Mouse (Mus musculus) forebrain, embryonic 15.5 days (tissue): Measurements from ENCODE around the gene Cntnap5a. TPM values are rescaled to one million over a fixed set of nuclear protein-coding genes. Genes with fewer than 3 reads are reported as not detected.
A peak's percentile ranks its signal among the peaks of the same experiment; 100 is the strongest.

ENCODE experiments used
- ATAC-seq: fragments of 200-750 bp; cut with Nextera tagmentation; replicated peaks from 2 replicates; pipeline ENCODE4 v1.8.0; 2017; ENCODE audit warnings: mild to moderate bottlenecking, moderate TSS enrichment, moderate library complexity
- H3K27ac ChIP-seq: fragments of 300-500 bp; sonication (generic); replicated peaks from 2 replicates; pipeline ENCODE4 v1.5.1; 2015; ENCODE audit warnings: mild to moderate bottlenecking, inconsistent platforms
- H3K27me3 ChIP-seq: fragments of 300-500 bp; sonication (generic); 2 replicates; pipeline ENCODE4 v1.6.1; 2015; ENCODE audit warnings: inconsistent platforms
- H3K36me3 ChIP-seq: fragments of 300-500 bp; sonication (generic); 2 replicates; pipeline ENCODE4 v1.6.1; 2015; ENCODE audit warnings: mild to moderate bottlenecking, inconsistent platforms
- H3K4me1 ChIP-seq: fragments of 300-500 bp; sonication (generic); 2 replicates; pipeline ENCODE4 v1.6.1; 2015; ENCODE audit warnings: inconsistent platforms
- H3K4me2 ChIP-seq: fragments of 300-500 bp; sonication (generic); replicated peaks from 2 replicates; pipeline ENCODE4 v1.6.1; 2015; ENCODE audit warnings: mild to moderate bottlenecking, inconsistent platforms
- H3K4me3 ChIP-seq: fragments of 300-500 bp; sonication (generic); 2 replicates; pipeline ENCODE4 v1.5.1; 2015; ENCODE audit warnings: mild to moderate bottlenecking, inconsistent platforms
- H3K9ac ChIP-seq: fragments of 300-500 bp; sonication (generic); replicated peaks from 2 replicates; pipeline ENCODE4 v1.6.1; 2015; ENCODE audit warnings: mild to moderate bottlenecking, inconsistent platforms
- H3K9me3 ChIP-seq: fragments of 300-500 bp; sonication (generic); 2 replicates; pipeline ENCODE4 v1.6.1; 2016; ENCODE audit warnings: inconsistent platforms
- WGBS: fragments of 180-500 bp; shearing (Covaris S2); methylation state at CpG from one replicate; pipeline ENCODE4 v1.1.7; 2015; ENCODE audit warnings: mixed read lengths; 5-methylcytosine and 5-hydroxymethylcytosine counted together
- polyA plus RNA-seq: library from polyadenylated mRNA; unstranded; fragments of >200 nt; fragmentation: Nextera tagmentation; extraction: Ambion mirVana; gene quantifications from 2 replicates; pipeline ENCODE4 v1.2.1, GENCODE M21; 2015

The Cntnap5a gene
- 0.79 and 0.98 TPM in 2 replicates for polyA plus RNA-seq

DNA sequence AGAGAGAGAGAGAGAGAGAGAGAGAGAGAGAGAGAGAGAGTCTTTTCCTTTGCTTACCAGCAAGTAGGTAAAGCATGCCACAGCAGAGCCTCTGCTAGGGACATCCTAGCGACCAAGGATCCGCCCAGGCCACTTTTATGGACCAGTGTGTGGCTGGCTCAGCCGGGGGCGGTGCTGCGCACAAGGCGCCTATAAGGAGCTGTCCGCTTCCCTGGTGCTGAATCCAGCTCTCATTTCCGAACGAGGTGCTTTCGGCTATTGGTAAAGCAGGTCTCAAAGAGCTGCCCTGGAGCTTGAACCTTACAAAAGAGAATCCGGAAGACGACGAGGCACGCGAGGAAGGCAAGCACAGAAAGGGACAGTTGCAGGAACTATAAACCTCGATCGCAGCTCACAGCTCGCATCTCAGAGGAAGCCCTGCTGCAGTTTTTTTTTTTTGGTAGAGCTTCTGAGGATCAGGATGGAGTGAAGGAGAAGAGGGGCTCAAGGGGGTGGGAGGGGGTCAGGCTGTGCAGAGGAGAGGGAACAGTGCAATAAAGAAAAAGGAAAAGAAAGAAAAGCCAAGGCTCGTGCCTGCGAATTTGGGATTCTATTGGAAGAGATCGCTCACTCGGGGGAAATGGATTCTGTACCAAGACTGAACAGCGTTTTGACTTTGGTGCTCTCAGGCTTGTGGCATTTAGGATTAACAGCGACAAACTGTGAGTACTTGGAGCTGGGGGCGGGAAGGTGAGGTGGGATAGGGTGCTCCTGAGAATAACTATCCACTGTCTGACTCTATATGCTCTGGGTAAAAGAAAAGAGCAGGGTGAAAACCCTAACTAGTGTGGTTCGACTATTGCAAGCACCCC is at the start of gene Cntnap5a:
Cntnap5a (plus strand) TSS at position 239 of the 851 bp plus-strand sequence.
- peak within 1 kb of the TSS; percentile 47 for H3K4me3 ChIP-seq
- 9% methylated on average over 26 of the region's 26 CpGs for WGBS
- H3K9ac ChIP-seq = peak within 1 kb of the TSS; percentile 62
- no peak within 1 kb of the TSS for H3K27ac ChIP-seq
- peak within 1 kb of the TSS; percentile 61 for H3K4me2 ChIP-seq
- peak; percentile 86 for ATAC-seq
- peaks cover 3% of the 10 kb centered on the region; the same call in 1 of the 2 replicates for H3K4me1 ChIP-seq
- H3K36me3 ChIP-seq = no peaks in the 10 kb centered on the region
- H3K27me3 ChIP-seq = no peaks in the 10 kb centered on the region
- no peaks in the 10 kb centered on the region for H3K9me3 ChIP-seq

DNA sequence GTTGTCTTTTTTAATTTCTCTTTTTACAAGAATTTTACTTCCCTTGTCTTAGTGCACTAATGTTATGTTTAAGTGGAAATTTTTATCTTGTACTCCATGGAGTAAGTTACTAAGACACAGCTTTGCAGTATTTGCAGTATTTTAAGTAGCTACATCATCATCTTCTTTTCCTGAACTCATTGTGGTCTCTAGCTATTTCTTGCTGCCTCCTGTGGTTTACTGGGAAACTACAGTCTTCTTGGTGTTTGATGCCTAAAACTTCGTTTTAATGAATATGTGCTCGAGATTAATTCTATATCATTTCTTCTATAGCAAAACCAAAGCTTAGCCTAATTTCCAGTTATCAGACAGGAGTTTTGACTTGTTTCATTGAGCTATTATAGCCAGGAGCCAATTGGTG is 37.6 kb upstream of the Cntnap5a start:
- no peak for ATAC-seq
- 76% methylated on average over 2 of the region's 2 CpGs for WGBS
- Histone ChIP-seq H3K4me3 (no peak overlapping the region), H3K9ac (no peak overlapping the region), H3K27ac (no peak overlapping the region), H3K4me2 (no peak overlapping the region), H3K9me3 (no peaks in the 10 kb centered on the region), H3K4me1 (no peaks in the 10 kb centered on the region), H3K27me3 (no peaks in the 10 kb centered on the region), H3K36me3 (no peaks in the 10 kb centered on the region)

- Histone ChIP-seq H3K27me3 (no peaks in the 10 kb centered on the region), H3K36me3 (no peaks in the 10 kb centered on the region)
- ATAC-seq = peak; percentile 87
Observed at GRCm38 (mm10) chr1:115658343-115659064, 26.1 kb upstream of the Cntnap5a start.

DNA sequence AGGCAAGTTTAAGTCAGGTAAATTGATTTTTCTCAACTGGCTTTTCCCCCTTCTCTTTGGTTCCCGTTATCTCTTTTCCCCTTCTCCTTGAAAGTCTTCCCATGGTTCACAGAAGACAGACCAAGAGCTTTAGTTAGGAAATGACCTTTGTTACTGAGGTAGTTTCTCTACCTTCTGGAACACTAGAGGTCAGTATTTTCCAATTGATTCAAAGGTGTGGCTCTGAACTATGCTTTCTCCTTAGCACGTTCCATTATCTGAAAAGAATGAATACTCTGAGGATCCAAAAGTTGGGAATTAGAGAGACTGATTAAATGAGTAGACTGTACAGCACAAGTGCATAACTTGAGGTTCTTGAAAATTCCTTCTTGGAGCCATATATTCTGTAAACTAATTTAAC is 1.9 kb downstream of the Cntnap5a start:
- Histone ChIP-seq H3K4me2 (no peak overlapping the region), H3K36me3 (no peaks in the 10 kb centered on the region), H3K4me3 (0 out of 2 replicates have a peak overlapping the region, but pooled peaks have one; percentile 4), H3K4me1 (peaks cover 3% of the 10 kb centered on the region; the same call in 1 of the 2 replicates), H3K9me3 (no peaks in the 10 kb centered on the region), H3K9ac (no peak overlapping the region), H3K27ac (no peak overlapping the region), H3K27me3 (no peaks in the 10 kb centered on the region)
- 0 out of 2 replicates have a peak, but pooled peaks have one; percentile 23 for ATAC-seq
- WGBS = 18% methylated on average over 2 of the region's 2 CpGs

More at GRCm38 (mm10) chr1:115658343-115659064, 26.1 kb upstream of the Cntnap5a start:
- Histone ChIP-seq H3K27ac (no peak overlapping the region), H3K4me3 (no peak overlapping the region), H3K9ac (no peak overlapping the region), H3K9me3 (no peaks in the 10 kb centered on the region), H3K4me2 (no peak overlapping the region), H3K4me1 (no peaks in the 10 kb centered on the region)
- 58% methylated on average over 5 of the region's 5 CpGs for WGBS

DNA sequence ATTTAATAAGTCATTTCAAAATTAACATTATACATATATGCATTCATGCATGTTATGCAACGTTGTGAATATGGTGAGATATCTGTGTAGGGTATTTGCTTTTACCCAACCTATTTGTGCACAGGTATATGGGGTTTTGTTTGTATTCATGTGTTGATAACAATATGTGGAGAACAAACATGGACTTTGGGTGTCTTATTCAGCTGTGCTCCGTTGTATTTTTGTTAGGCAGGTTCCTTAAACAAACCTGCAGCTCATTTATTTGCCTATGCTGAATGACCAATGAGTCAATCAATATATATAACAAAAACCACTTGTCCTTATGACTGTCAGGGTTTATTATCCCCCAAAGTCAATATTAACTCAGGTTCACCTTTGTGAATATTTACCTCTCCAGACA is 15.2 kb downstream of the Cntnap5a start:
- H3K4me2 ChIP-seq = no peak overlapping the region
- 75% methylated on average over 2 of the region's 2 CpGs for WGBS
- H3K36me3 ChIP-seq = no peaks in the 10 kb centered on the region
- H3K4me1 ChIP-seq = no peaks in the 10 kb centered on the region
- no peak for ATAC-seq
- no peaks in the 10 kb centered on the region for H3K9me3 ChIP-seq
- H3K27me3 ChIP-seq = no peaks in the 10 kb centered on the region
- H3K27ac ChIP-seq = no peak overlapping the region
- no peak overlapping the region for H3K4me3 ChIP-seq
- no peak overlapping the region for H3K9ac ChIP-seq

GRCm38 (mm10) chr1:115742556-115742955 is 58.0 kb downstream of the Cntnap5a start:
- H3K4me1 ChIP-seq = no peaks in the 10 kb centered on the region

DNA sequence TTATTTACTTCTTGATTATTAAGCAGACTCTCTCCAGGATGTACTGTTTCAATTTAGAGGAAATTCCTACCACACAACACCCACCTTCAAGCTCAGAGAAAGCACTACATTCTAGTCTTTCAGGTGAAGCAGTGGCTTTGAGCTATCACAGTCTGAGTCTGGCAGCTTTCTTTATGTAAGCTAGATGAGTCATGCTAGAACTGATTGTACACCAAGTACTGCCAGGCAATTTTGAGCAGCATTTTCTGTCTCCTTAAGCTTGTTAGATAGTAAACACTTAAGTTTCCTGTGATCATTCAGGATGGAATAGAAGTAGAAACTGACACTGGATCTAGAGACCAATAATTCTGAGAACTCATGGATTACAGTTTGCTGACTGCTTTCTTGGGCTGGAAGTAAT is 61.0 kb downstream of the Cntnap5a start:
- Histone ChIP-seq H3K27ac (no peak overlapping the region), H3K27me3 (no peaks in the 10 kb centered on the region), H3K4me2 (no peak overlapping the region), H3K9me3 (no peaks in the 10 kb centered on the region), H3K4me1 (no peaks in the 10 kb centered on the region), H3K36me3 (no peaks in the 10 kb centered on the region), H3K4me3 (no peak overlapping the region), H3K9ac (no peak overlapping the region)
- ATAC-seq = no peak

More at GRCm38 (mm10) chr1:115742556-115742955, 58.0 kb downstream of the Cntnap5a start:
- Histone ChIP-seq H3K4me3 (no peak overlapping the region), H3K9me3 (no peaks in the 10 kb centered on the region), H3K27ac (no peak overlapping the region), H3K9ac (no peak overlapping the region), H3K4me2 (no peak overlapping the region), H3K36me3 (no peaks in the 10 kb centered on the region), H3K27me3 (no peaks in the 10 kb centered on the region)
- 88% methylated on average over 5 of the region's 5 CpGs for WGBS
- ATAC-seq = no peak

DNA sequence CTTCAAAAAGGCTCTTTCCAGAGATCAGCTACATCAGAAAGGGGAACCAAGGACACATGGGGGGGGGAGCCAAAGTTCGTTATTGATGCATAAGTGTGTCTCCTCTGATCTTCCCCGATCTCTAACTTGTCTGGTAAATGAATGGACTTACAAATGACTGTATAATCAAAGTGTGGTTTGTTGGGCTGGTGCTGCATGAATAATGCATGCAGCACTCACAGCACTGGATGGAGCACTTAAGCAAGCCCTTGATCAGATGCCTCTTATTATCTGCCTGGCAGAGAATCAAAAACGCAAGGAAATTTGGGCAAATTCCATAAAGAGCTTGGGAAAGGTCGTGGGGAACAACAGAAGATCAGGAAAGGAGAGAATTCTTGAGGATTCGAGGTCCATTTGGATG is 100.2 kb downstream of the Cntnap5a start:
- WGBS = 14% methylated on average over 5 of the region's 5 CpGs
- Histone ChIP-seq H3K9me3 (no peaks in the 10 kb centered on the region), H3K9ac (no peak overlapping the region), H3K4me3 (no peak overlapping the region), H3K27ac (no peak overlapping the region; the same call in 1 of the 2 replicates), H3K4me2 (peak overlapping the region; percentile 19; the same call in 1 of the 2 replicates), H3K27me3 (no peaks in the 10 kb centered on the region), H3K36me3 (no peaks in the 10 kb centered on the region), H3K4me1 (peaks cover 10% of the 10 kb centered on the region)
- ATAC-seq = peak; percentile 92

GRCm38 (mm10) chr1:115842591-115842990 is 158.0 kb downstream of the Cntnap5a start:
- Histone ChIP-seq H3K9me3 (no peaks in the 10 kb centered on the region), H3K27ac (no peak overlapping the region), H3K4me2 (no peak overlapping the region), H3K4me1 (no peaks in the 10 kb centered on the region), H3K4me3 (no peak overlapping the region), H3K9ac (no peak overlapping the region), H3K27me3 (no peaks in the 10 kb centered on the region), H3K36me3 (no peaks in the 10 kb centered on the region)
- ATAC-seq = no peak
- WGBS = 96% methylated on average over 4 of the region's 4 CpGs

DNA sequence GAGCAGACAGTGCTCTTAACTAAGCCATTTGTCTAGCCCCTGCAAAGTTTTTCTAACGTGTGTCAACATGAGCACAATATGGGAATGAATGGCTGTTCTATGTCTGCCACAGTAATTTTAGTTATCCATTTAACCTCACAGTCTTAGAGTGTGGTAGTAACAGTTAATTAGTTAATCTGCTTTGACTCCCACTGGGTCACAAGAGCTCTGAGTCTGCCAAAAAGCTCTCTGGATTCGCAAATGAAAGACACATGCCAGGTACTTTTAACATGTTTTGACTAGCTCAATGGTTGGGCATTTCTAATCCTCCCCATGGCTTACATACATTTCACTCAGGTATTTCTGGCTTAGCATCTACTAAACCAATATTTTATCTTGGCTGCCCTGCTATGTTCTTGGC is 163.0 kb downstream of the Cntnap5a start:
- no peak for ATAC-seq

DNA sequence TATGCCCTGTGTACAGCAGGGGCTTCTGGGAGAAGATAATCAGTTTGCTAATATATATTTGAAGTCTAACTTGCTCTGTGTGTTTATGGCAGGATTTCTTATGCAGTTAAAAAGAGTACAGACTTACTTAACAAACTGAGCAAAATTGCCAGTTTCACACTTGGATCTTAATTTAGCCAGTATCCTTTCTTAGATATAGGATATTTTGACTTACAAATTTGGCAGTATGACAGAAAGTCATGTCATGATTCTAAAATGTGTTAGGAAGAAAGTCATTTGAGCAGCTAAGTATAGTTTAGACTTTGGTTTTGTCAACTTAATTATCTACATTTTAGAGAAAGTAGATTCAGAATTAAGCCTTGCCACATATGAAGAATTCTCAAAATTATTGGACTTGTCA is 167.7 kb downstream of the Cntnap5a start:
- H3K4me2 ChIP-seq = no peak overlapping the region
- no peaks in the 10 kb centered on the region for H3K4me1 ChIP-seq
- ATAC-seq = no peak
- no peaks in the 10 kb centered on the region for H3K9me3 ChIP-seq
- H3K9ac ChIP-seq = no peak overlapping the region
- no peaks in the 10 kb centered on the region for H3K27me3 ChIP-seq
- H3K4me3 ChIP-seq = no peak overlapping the region
- no peak overlapping the region for H3K27ac ChIP-seq
- H3K36me3 ChIP-seq = no peaks in the 10 kb centered on the region

More for the DNA sequence above, 163.0 kb downstream of the Cntnap5a start:
- Histone ChIP-seq H3K4me1 (no peaks in the 10 kb centered on the region), H3K9ac (no peak overlapping the region), H3K27ac (no peak overlapping the region), H3K9me3 (no peaks in the 10 kb centered on the region), H3K36me3 (no peaks in the 10 kb centered on the region), H3K4me2 (no peak overlapping the region), H3K4me3 (no peak overlapping the region), H3K27me3 (no peaks in the 10 kb centered on the region)
- 10% methylated on average over 2 of the region's 2 CpGs for WGBS

- Histone ChIP-seq H3K27ac (no peak overlapping the region), H3K4me1 (no peaks in the 10 kb centered on the region), H3K9me3 (peaks cover 4% of the 10 kb centered on the region; the same call in 1 of the 2 replicates), H3K4me2 (no peak overlapping the region), H3K36me3 (no peaks in the 10 kb centered on the region), H3K27me3 (no peaks in the 10 kb centered on the region), H3K9ac (no peak overlapping the region), H3K4me3 (no peak overlapping the region)
- 74% methylated on average over 1 of the region's 1 CpGs for WGBS
- no peak for ATAC-seq
Observed at GRCm38 (mm10) chr1:115918396-115918795, 233.8 kb downstream of the Cntnap5a start.
